Mouse (Mus musculus): ENCODE measurements around the gene D5Ertd579e. TPM values are rescaled to one million over a fixed set of nuclear protein-coding genes. Genes with fewer than 3 reads are reported as not detected.

D5Ertd579e gene
- polyA plus RNA-seq, 1 experiment from 2014 or later = 33.2 TPM

DNA sequence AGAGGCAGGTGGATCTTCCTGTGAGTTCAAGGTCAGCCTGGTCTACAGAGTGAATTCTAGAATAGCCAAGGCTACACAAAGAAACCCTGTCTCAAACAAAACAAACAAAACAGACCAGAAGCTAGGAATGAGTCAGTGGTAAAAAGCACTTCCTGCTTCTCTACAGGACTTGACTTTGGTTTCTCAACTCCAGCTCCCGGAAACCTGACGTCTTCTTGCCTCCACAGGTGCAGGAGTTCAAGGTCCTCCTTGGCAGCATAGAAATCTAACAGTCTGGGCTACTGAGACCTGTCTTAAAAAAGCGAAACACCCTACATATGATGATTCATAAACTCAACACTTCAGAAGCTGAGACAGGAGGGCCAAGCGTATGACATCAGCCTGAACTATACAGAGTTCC is 141.9 kb downstream of the D5Ertd579e start:
- Histone ChIP-seq H3K9me3 (ENCODE audit: control insufficient read depth, low read length) (no peaks in the 10 kb centered on the region), H3K9ac (ENCODE audit: low read length) (no peak overlapping the region), H3K4me3 (ENCODE audit: control insufficient read depth in 1 of 2, insufficient read depth in 1 of 2, low read depth in 1 of 2, low read length in 2 of 2) (no peak overlapping the region), H3K27me3 (ENCODE audit: control insufficient read depth, insufficient read depth, low read length) (no peaks in the 10 kb centered on the region), H3K36me3 (ENCODE audit: control insufficient read depth, insufficient read depth, low read length) (no peaks in the 10 kb centered on the region), H3K4me1 (ENCODE audit: control insufficient read depth in 2 of 2, insufficient read depth in 2 of 2, low read length in 2 of 2) (peaks cover 16 to 18% of the 10 kb centered on the region in 2 experiments), H3K4me2 (ENCODE audit: low read length) (peak overlapping the region; percentile 19), H3K27ac (replicated peaks in 1 of 2; ENCODE audit: control insufficient read depth in 1 of 2, insufficient read depth in 1 of 2, low read depth in 2 of 2, low read length in 2 of 2) (peak overlapping the region; percentile 73 to 82)
- WGBS = 34% methylated on average over 4 of the region's 4 CpGs
- ATAC-seq (ENCODE audit: insufficient number of reproducible peaks, insufficient read depth, low FRiP score, low read depth) = no peak

- no peak for ATAC-seq (ENCODE audit: insufficient number of reproducible peaks, insufficient read depth, low FRiP score, low read depth)
- no peak overlapping the region for H3K4me2 ChIP-seq (ENCODE audit: low read length)
- 63% methylated on average over 2 of the region's 2 CpGs for WGBS
- no peak overlapping the region for H3K9ac ChIP-seq (ENCODE audit: low read length)
- no peak overlapping the region for H3K27ac ChIP-seq (replicated peaks in 1 of 2; ENCODE audit: control insufficient read depth in 1 of 2, insufficient read depth in 1 of 2, low read depth in 2 of 2, low read length in 2 of 2)
- H3K4me3 ChIP-seq (ENCODE audit: control insufficient read depth in 1 of 2, insufficient read depth in 1 of 2, low read depth in 1 of 2, low read length in 2 of 2) = no peak overlapping the region
- H3K9me3 ChIP-seq (ENCODE audit: control insufficient read depth, low read length) = no peaks in the 10 kb centered on the region
- peaks cover 16 to 18% of the 10 kb centered on the region in 2 experiments for H3K4me1 ChIP-seq (ENCODE audit: control insufficient read depth in 2 of 2, insufficient read depth in 2 of 2, low read length in 2 of 2)
- H3K36me3 ChIP-seq (ENCODE audit: control insufficient read depth, insufficient read depth, low read length) = no peaks in the 10 kb centered on the region
- no peaks in the 10 kb centered on the region for H3K27me3 ChIP-seq (ENCODE audit: control insufficient read depth, insufficient read depth, low read length)
These were observed 142.7 kb downstream of the D5Ertd579e start for GRCm38 (mm10) chr5:36553056-36553606.

DNA sequence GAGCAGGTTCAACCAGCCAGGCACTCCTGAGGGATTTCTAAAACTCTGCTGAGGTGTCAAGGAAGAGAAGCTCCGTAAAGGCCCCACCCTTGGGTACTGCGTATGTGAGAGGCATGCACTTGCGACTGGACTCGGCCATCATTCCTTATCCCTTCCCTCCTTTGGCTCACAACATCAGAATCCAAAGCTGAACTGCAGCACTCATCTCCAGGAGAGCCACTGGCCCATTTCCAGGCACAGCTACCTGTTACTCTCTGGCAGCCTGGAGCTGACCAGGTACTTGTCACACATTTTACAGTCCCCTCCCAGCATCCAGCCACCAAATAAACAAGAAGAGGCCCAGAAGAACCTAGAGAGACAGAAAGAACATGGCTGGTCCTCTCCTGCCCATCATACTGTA is 143.4 kb downstream of the D5Ertd579e start:
- Histone ChIP-seq H3K4me3 (ENCODE audit: control insufficient read depth in 1 of 2, insufficient read depth in 1 of 2, low read depth in 1 of 2, low read length in 2 of 2) (no peak overlapping the region), H3K36me3 (ENCODE audit: control insufficient read depth, insufficient read depth, low read length) (no peaks in the 10 kb centered on the region), H3K4me2 (ENCODE audit: low read length) (no peak overlapping the region), H3K4me1 (ENCODE audit: control insufficient read depth in 2 of 2, insufficient read depth in 2 of 2, low read length in 2 of 2) (peaks cover 13 to 18% of the 10 kb centered on the region in 2 experiments), H3K9me3 (ENCODE audit: control insufficient read depth, low read length) (no peaks in the 10 kb centered on the region), H3K9ac (ENCODE audit: low read length) (no peak overlapping the region), H3K27me3 (ENCODE audit: control insufficient read depth, insufficient read depth, low read length) (no peaks in the 10 kb centered on the region), H3K27ac (replicated peaks in 1 of 2; ENCODE audit: control insufficient read depth in 1 of 2, insufficient read depth in 1 of 2, low read depth in 2 of 2, low read length in 2 of 2) (no peak overlapping the region)
- no peak for ATAC-seq (ENCODE audit: insufficient number of reproducible peaks, insufficient read depth, low FRiP score, low read depth)
- 88% methylated on average over 4 of the region's 4 CpGs for WGBS

Other genes with a start within 250 kb of the D5Ertd579e start
- gene Grpel1, start 231.0 kb downstream of the D5Ertd579e start, polyA plus RNA-seq (2014; fragmentation: Nextera tagmentation; extraction: Ambion mirVana) = 60.9 and 62.4 TPM in 2 replicates
- 3.1 and 3.8 TPM in 2 replicates for gene Tada2b, start 211.7 kb downstream of the D5Ertd579e start, polyA plus RNA-seq (2014; fragmentation: Nextera tagmentation; extraction: Ambion mirVana)
- 0.18 and 0.27 TPM in 2 replicates for gene Ccdc96, start 211.4 kb downstream of the D5Ertd579e start, polyA plus RNA-seq (2014; fragmentation: Nextera tagmentation; extraction: Ambion mirVana)
- gene Tbc1d14, start 102.7 kb downstream of the D5Ertd579e start, polyA plus RNA-seq (2014; fragmentation: Nextera tagmentation; extraction: Ambion mirVana) = 18.6 and 19.1 TPM in 2 replicates
- gene Bloc1s4, start 52.6 kb upstream of the D5Ertd579e start, polyA plus RNA-seq (2014; fragmentation: Nextera tagmentation; extraction: Ambion mirVana) = 19.9 and 22.7 TPM in 2 replicates
- 390 and 410 TPM in 2 replicates for gene Mrfap1, start 100.7 kb upstream of the D5Ertd579e start, polyA plus RNA-seq (2014; fragmentation: Nextera tagmentation; extraction: Ambion mirVana)
- 15.5 and 16.8 TPM in 2 replicates for gene Man2b2, start 134.6 kb upstream of the D5Ertd579e start, polyA plus RNA-seq (2014; fragmentation: Nextera tagmentation; extraction: Ambion mirVana)
- gene Ppp2r2c, start 172.5 kb upstream of the D5Ertd579e start, polyA plus RNA-seq (2014; fragmentation: Nextera tagmentation; extraction: Ambion mirVana) = not detected in 2 replicates